Mouse (Mus musculus) embryonic fibroblast, embryonic 13.5 days (primary cell): Measurements from ENCODE around the gene Txnrd3. TPM values are rescaled to one million over a fixed set of nuclear protein-coding genes. Genes with fewer than 3 reads are reported as not detected.

Experiments
- H3K27ac ChIP-seq: 2 replicates; pipeline ENCODE4 v1.5.1; 2012; ENCODE audit warnings: low read length, control low read depth, inconsistent platforms; ENCODE audit not compliant: insufficient read depth
- H3K4me1 ChIP-seq: 2 replicates; pipeline ENCODE4 v1.6.1; 2011; ENCODE audit warnings: low read length; ENCODE audit not compliant: control insufficient read depth, insufficient read depth
- H3K4me3 ChIP-seq: 2 replicates; pipeline ENCODE4 v1.5.1; 2011; ENCODE audit warnings: mild to moderate bottlenecking, control low read depth, low read length; ENCODE audit not compliant: insufficient read depth
- CTCF ChIP-seq: IDR thresholded peaks from 2 replicates; pipeline ENCODE4 v1.5.1; 2011; ENCODE audit warnings: mild to moderate bottlenecking, control low read depth, low read length, moderate library complexity, borderline replicate concordance; ENCODE audit not compliant: insufficient read depth
- POLR2A ChIP-seq: IDR thresholded peaks from 2 replicates; pipeline ENCODE4 v1.6.1; 2011; ENCODE audit warnings: low read depth, mild to moderate bottlenecking, control low read depth, low read length, moderate library complexity
- polyA plus RNA-seq: library from polyadenylated mRNA; stranded (reverse); fragments of >200 nt; gene quantifications from 2 replicates; pipeline ENCODE4 v1.2.4, GENCODE M21; 2011; ENCODE audit warnings: low read depth; ENCODE audit not compliant: missing spikeins, insufficient read length

Gene Txnrd3
- polyA plus RNA-seq, 1 experiment: 5.5 TPM

GRCm38 (mm10) chr6:89671431-89671830 lies 27.6 kb downstream of the Txnrd3 start:
- no peak overlapping the region for H3K4me3 ChIP-seq
- H3K4me1 ChIP-seq: no peaks in the 10 kb centered on the region
- no peak for TF ChIP-seq CTCF
- TF ChIP-seq POLR2A: no peak
- no peak overlapping the region for H3K27ac ChIP-seq

- Histone ChIP-seq H3K4me1 (no peaks in the 10 kb centered on the region), H3K27ac (no peak overlapping the region), H3K4me3 (no peak overlapping the region)
- TF ChIP-seq POLR2A (no peak), CTCF (no peak)
These were observed 28.9 kb downstream of the Txnrd3 start for GRCm38 (mm10) chr6:89672641-89673040.

DNA sequence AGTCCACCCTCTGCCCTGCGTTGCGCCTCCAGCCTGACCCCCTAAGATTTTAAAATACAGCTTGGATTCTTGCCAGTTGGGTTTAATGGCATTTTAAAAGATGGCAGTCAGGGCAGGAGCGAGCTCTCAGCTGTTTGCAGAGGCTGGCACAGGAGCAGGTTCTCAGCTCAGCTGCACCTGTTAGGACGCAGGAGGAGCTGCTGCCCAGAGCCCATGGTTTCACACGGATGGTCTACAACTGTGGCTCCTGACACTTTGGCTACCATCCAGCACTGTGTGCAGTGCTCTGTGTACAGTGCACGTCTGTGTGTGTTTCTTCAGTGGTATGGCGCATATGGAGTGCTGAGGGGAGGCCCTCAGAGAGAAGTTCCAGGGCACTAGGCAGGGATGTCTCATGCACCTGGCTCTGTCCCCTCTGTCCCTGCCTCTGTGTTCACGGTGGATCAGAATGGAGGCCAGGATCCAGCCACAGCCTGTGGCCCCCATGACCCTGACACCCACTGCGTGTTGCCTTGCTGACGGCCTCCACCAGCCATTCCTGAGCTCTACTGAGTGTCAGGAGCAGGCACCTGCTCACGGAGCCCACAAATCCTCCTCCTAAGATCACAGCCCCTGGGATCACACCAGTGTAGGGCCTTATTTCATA lies 29.5 kb downstream of the Txnrd3 start:
- H3K4me1 ChIP-seq: no peaks in the 10 kb centered on the region
- no peak for TF ChIP-seq POLR2A
- TF ChIP-seq CTCF: no peak
- H3K27ac ChIP-seq: no peak overlapping the region
- no peak overlapping the region for H3K4me3 ChIP-seq

GRCm38 (mm10) chr6:89678522-89678921 lies 34.7 kb downstream of the Txnrd3 start:
- Histone ChIP-seq H3K4me3 (no peak overlapping the region), H3K27ac (no peak overlapping the region), H3K4me1 (no peaks in the 10 kb centered on the region)
- TF ChIP-seq CTCF (no peak), POLR2A (no peak)

DNA sequence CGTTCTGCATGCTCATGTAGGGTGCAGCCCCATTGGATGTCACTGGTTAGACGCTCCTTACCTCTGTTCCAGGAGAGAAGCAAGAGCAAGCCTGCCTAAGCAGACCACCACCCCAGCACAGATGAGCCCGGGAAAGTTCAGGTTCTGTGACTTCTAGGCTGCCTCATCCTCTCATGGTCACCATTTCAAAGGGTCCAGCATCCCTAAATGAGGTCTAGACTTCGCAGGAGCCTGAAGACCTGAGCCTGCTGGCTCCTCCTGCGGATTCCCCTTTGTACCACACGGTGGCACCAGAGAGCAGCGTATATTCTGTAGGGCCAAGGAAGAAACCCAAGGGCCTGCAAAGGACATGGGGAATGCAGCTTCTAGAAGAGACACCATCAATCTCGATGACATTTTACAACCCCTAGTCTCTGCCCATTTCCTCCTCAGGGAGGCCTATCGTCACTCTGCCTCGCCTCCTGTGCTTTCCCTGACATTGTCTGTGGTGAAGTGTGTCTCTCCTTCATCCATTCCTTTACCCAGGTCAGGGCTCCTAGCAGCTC lies 35.6 kb downstream of the Txnrd3 start:
- Histone ChIP-seq H3K4me3 (no peak overlapping the region), H3K27ac (no peak overlapping the region), H3K4me1 (no peaks in the 10 kb centered on the region)
- TF ChIP-seq CTCF: peak; percentile 66
- no peak for TF ChIP-seq POLR2A

- Histone ChIP-seq H3K4me3 (no peak overlapping the region), H3K27ac (no peak overlapping the region), H3K4me1 (no peaks in the 10 kb centered on the region)
- TF ChIP-seq CTCF (peak; percentile 94), POLR2A (no peak)
These were observed 36.4 kb downstream of the Txnrd3 start for GRCm38 (mm10) chr6:89680155-89680554.

DNA sequence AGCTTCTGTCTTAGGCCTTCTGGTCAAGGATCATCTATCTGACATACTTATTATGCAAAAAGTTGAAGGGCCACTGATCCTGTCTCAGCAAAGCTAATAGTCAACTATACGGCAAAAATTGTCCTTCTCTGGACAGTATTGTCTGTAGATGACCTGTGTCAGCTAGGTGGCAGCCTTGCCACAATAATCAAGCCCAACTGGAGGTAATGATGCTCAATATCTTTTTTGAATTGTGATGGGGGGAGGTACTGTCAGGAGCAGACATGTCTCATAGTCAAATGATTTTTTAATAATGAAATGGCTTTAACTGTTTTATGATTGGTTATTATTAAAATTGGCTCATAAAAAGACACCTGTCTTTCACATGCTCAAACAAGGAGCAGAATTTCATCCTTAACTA lies 40.4 kb downstream of the Txnrd3 start:
- Histone ChIP-seq H3K4me1 (no peaks in the 10 kb centered on the region), H3K4me3 (no peak overlapping the region), H3K27ac (no peak overlapping the region)
- no peak for TF ChIP-seq CTCF

GRCm38 (mm10) chr6:89687100-89687499 lies 43.3 kb downstream of the Txnrd3 start:
- no peaks in the 10 kb centered on the region for H3K4me1 ChIP-seq
- TF ChIP-seq CTCF (no peak), POLR2A (no peak)
- H3K27ac ChIP-seq: no peak overlapping the region
- no peak overlapping the region for H3K4me3 ChIP-seq

DNA sequence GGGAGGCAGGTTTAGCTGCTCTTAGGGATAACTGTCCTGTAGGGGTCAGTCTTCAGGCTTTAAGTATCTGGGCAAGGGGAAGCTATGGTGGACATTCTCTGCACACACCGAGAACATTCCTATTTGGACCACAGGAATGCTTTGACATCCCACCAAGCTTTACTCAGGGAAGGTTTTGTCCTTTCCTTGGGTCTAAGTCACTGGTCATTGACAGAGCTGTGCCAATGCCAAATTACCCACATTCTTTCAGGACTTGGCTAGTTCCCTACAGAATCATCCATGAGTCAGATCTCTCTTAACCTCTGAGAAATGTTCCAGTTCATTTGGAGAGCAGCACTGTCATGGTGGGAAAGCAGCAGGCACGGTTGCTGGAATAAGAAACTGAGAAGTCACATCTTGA lies 62.8 kb downstream of the Txnrd3 start:
- Histone ChIP-seq H3K4me1 (0 out of 2 replicates have a peak, but pooled peaks cover 3% of the 10 kb centered on the region), H3K27ac (peak overlapping the region; percentile 61), H3K4me3 (no peak overlapping the region)
- TF ChIP-seq POLR2A (no peak), CTCF (no peak)

- Histone ChIP-seq H3K4me1 (0 out of 2 replicates have a peak, but pooled peaks cover 3% of the 10 kb centered on the region), H3K4me3 (no peak within 1 kb of the TSS), H3K27ac (peak within 1 kb of the TSS; percentile 61)
- TF ChIP-seq POLR2A (no peak), CTCF (no peak)
These were observed 63.5 kb downstream of the Txnrd3 start, which contains the start of gene Vmn1r40 for GRCm38 (mm10) chr6:89707240-89707639. Gene Vmn1r40 (plus strand): TSS chr6:89707540.
